ENCODE assay signal across 27 mouse cellular contexts in genomic region chr2:29674087-29674486, GRCm38 (mm10). TPM values are rescaled to one million over a fixed set of nuclear protein-coding genes. Genes with fewer than 3 reads are reported as not detected.
DNase-seq lines count a peak whose midpoint lies in the region; ATAC-seq and TF ChIP-seq lines count a peak whose summit lies in the region.
"Had no signal": no experiment of that assay in that cellular context is flagged by ENCODE, and none has a peak within 500 bp of the region (broad histone marks: within the 10 kb centered on the region; RNA-seq: fewer than 3 reads in every experiment).

No protein-coding gene starts in this region.

- WGBS in midbrain, embryonic 10.5 days: 73% methylated on average over 11 of the region's 11 CpGs
- WGBS in midbrain, embryonic 13.5 days: 79% methylated on average over 11 of the region's 11 CpGs

- no peak for ATAC-seq in midbrain, embryonic 13.5 days
- ATAC-seq: intestine, embryonic 16.5 days; lung, postnatal 0 days had no signal

- DNase-seq in cerebellum, adult 18-20 months: peak; percentile 38 to 44
- no peak for DNase-seq in cerebellum, adult 11 months
- DNase-seq in gastrocnemius, adult 2 months: no peak
- no peak for DNase-seq in gastrocnemius, postnatal 25 days
- DNase-seq in midbrain, embryonic 10.5 days (ENCODE audit: low spot score): no peak
- peak; percentile 53 for DNase-seq in thymus, postnatal 4 days
- no peak for DNase-seq in thymus, adult 18-20 months
- DNase-seq: adrenal gland, adult 8-10 months; gastrocnemius, postnatal 14 days; heart, adult 11 months; liver, embryonic 13.5 days; lung, adult 18-20 months; lung, postnatal 4 days; right cerebral cortex, postnatal 14 days had no signal

- no peak overlapping the region for H3K4me2 ChIP-seq in midbrain, embryonic 13.5 days (replicated peaks)
- H3K4me2 ChIP-seq: forebrain, embryonic 12.5 days; heart, embryonic 15.5 days; hindbrain, embryonic 13.5 days; limb, embryonic 13.5 days; liver, embryonic 13.5 days; neural tube, embryonic 13.5 days had no signal

- TF ChIP-seq CTCF in gastrocnemius, adult 2 months (IDR thresholded peaks at IDR 0.05): no peak

- peaks cover 63% of the 10 kb centered on the region for H3K4me1 ChIP-seq in midbrain, embryonic 10.5 days
- H3K4me1 ChIP-seq in midbrain, embryonic 13.5 days (replicated peaks): peaks cover 39% of the 10 kb centered on the region

- no peaks in the 10 kb centered on the region for H3K27me3 ChIP-seq in midbrain, embryonic 10.5 days (ENCODE audit: low read depth, poor library complexity, severe bottlenecking)
- no peaks in the 10 kb centered on the region for H3K27me3 ChIP-seq in midbrain, embryonic 13.5 days
- H3K27me3 ChIP-seq: forebrain, embryonic 12.5 days; heart, embryonic 15.5 days; hindbrain, embryonic 13.5 days; limb, embryonic 13.5 days; liver, embryonic 13.5 days; neural tube, embryonic 13.5 days had no signal

- no peak overlapping the region for H3K4me3 ChIP-seq in gastrocnemius, adult 2 months
- no peak overlapping the region for H3K4me3 ChIP-seq in midbrain, embryonic 10.5 days
- no peak overlapping the region for H3K4me3 ChIP-seq in midbrain, embryonic 13.5 days (replicated peaks)
- H3K4me3 ChIP-seq: erythroblast, embryonic 14.5 days; forebrain, embryonic 12.5 days; heart, embryonic 10.5 days; heart, embryonic 15.5 days; hindbrain, embryonic 13.5 days; left cerebral cortex, adult 2 months; limb, embryonic 13.5 days; liver, embryonic 13.5 days; neural tube, embryonic 13.5 days had no signal

- no peaks in the 10 kb centered on the region for H3K9me3 ChIP-seq in midbrain, embryonic 10.5 days (replicated peaks)
- H3K9me3 ChIP-seq in midbrain, embryonic 13.5 days: no peaks in the 10 kb centered on the region
- H3K9me3 ChIP-seq: forebrain, embryonic 12.5 days; G1E; heart, embryonic 10.5 days; heart, embryonic 15.5 days; hindbrain, embryonic 13.5 days; limb, embryonic 13.5 days; liver, embryonic 13.5 days; neural tube, embryonic 13.5 days had no signal

- H3K27ac ChIP-seq in gastrocnemius, adult 2 months: peak overlapping the region; percentile 38; the same call in 1 of the 2 replicates
- H3K27ac ChIP-seq in midbrain, embryonic 10.5 days (replicated peaks): peak overlapping the region; percentile 46
- H3K27ac ChIP-seq in midbrain, embryonic 13.5 days: no peak overlapping the region
- H3K27ac ChIP-seq: forebrain, embryonic 12.5 days; heart, embryonic 10.5 days; heart, embryonic 15.5 days; hindbrain, embryonic 13.5 days; kidney, postnatal 0 days; left cerebral cortex, adult 2 months; limb, embryonic 13.5 days; neural tube, embryonic 13.5 days had no signal

- H3K36me3 ChIP-seq in midbrain, embryonic 10.5 days: peaks cover 4% of the 10 kb centered on the region
- H3K36me3 ChIP-seq in midbrain, embryonic 13.5 days: peaks cover 4% of the 10 kb centered on the region

- intact Hi-C loops in gastrocnemius, adult 2 months (cut with DNase I): loop anchor here (5.0 kb wide), 1 partner anchor 33 kb away; no protein-coding TSS in a partner anchor

- H3K9ac ChIP-seq in midbrain, embryonic 13.5 days (replicated peaks): no peak overlapping the region
- H3K9ac ChIP-seq: forebrain, embryonic 12.5 days; heart, embryonic 15.5 days; hindbrain, embryonic 13.5 days; limb, embryonic 13.5 days; liver, embryonic 13.5 days; neural tube, embryonic 13.5 days had no signal

RNA-seq across cellular contexts. Expression of gene Rapgef1, which starts 54.6 kb away (rescaled TPM):
- total RNA-seq in gastrocnemius, adult 2 months (2021): 100 to 1,000 TPM; 135 to 139 TPM
- total RNA-seq in gastrocnemius, postnatal 25 days (2021): 100 to 1,000 TPM; 102 to 112 TPM
- polyA plus RNA-seq in midbrain, embryonic 10.5 days (2016; fragmentation: Nextera tagmentation; extraction: Ambion mirVana): 14.4 and 15.4 TPM in 2 replicates
- polyA plus RNA-seq in midbrain, embryonic 13.5 days (2015; fragmentation: Nextera tagmentation; extraction: Ambion mirVana): 16.7 and 19.8 TPM in 2 replicates

Comparison
In these comparisons a context has a peak if more than half of its experiments do, and no peak if none do; other contexts are left out.
1. DNase-seq: peak in cerebellum, adult 18-20 months (2 of 2) and thymus, postnatal 4 days (single experiment); none in cerebellum, adult 11 months (single experiment), gastrocnemius, adult 2 months (single experiment), gastrocnemius, postnatal 25 days (single experiment), midbrain, embryonic 10.5 days (single experiment) and thymus, adult 18-20 months (0 of 2).